29 mouse cellular contexts compared by ENCODE assay signal in the genomic region with DNA sequence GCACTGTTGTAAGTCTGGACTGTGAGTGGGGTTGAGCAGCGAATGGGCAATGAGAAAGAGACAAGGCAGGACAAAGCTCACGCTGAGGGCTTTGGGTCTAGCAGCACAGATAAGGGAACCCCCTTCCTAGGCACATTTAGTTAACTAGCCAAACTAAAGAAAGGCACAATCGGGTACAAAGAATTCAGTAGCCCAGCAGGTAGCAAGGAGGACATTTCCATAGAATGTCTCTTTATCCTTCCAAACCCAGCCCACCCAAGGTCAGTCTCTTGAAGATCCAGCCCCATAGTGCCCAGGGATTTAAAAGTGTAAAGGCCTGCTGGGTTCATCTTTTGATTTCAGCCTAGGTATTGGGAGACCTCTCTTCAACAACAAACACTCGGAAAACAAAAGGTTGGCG. TPM values are rescaled to one million over a fixed set of nuclear protein-coding genes. Genes with fewer than 3 reads are reported as not detected.
"Had no signal": no experiment of that assay in that cellular context is flagged by ENCODE, and none has a peak within 500 bp of the region (broad histone marks: within the 10 kb centered on the region; RNA-seq: fewer than 3 reads in every experiment).

No protein-coding gene starts in this region.

- H3K4me1 ChIP-seq: hindbrain, embryonic 12.5 days; limb, embryonic 12.5 days had no signal

- H3K27me3 ChIP-seq: limb, embryonic 12.5 days had no signal

- H3K27ac ChIP-seq: gastrocnemius, adult 2 months; heart, adult 2 months; heart, embryonic 13.5 days; heart, embryonic 15.5 days; hindbrain, embryonic 10.5 days; hindbrain, embryonic 12.5 days; hindbrain, embryonic 14.5 days; intestine, embryonic 15.5 days; layer of hippocampus, adult 2 months; left cerebral cortex, adult 2 months; limb, embryonic 10.5 days; limb, embryonic 12.5 days; liver, embryonic 13.5 days; liver, embryonic 15.5 days had no signal

- H3K9ac ChIP-seq: heart, embryonic 13.5 days; heart, embryonic 15.5 days; hindbrain, embryonic 12.5 days; hindbrain, embryonic 14.5 days; intestine, embryonic 15.5 days; limb, embryonic 12.5 days; liver, embryonic 13.5 days; liver, embryonic 15.5 days had no signal

- DNase-seq: gastrocnemius, postnatal 36 days; heart, adult 11 months; heart, adult 2 months; heart, postnatal 4 days; kidney, adult 18-20 months; kidney, adult 8-10 months; kidney, postnatal 10 days; kidney, postnatal 25 days; kidney, postnatal 4 days; liver; liver, embryonic 13.5 days had no signal

- H3K4me3 ChIP-seq: gastrocnemius, adult 2 months; heart, adult 2 months; heart, embryonic 13.5 days; heart, embryonic 15.5 days; hindbrain, embryonic 10.5 days; hindbrain, embryonic 12.5 days; intestine, embryonic 15.5 days; layer of hippocampus, adult 2 months; left cerebral cortex, adult 2 months; limb, embryonic 10.5 days; limb, embryonic 12.5 days; liver, embryonic 13.5 days; liver, embryonic 15.5 days had no signal

- H3K9me3 ChIP-seq: heart, embryonic 13.5 days; heart, embryonic 15.5 days; hindbrain, embryonic 10.5 days; hindbrain, embryonic 12.5 days; intestine, embryonic 15.5 days; limb, embryonic 10.5 days; limb, embryonic 12.5 days; liver, embryonic 13.5 days; liver, embryonic 15.5 days had no signal

- H3K36me3 ChIP-seq: heart, embryonic 13.5 days; heart, embryonic 15.5 days; hindbrain, embryonic 10.5 days; hindbrain, embryonic 12.5 days; intestine, embryonic 15.5 days; limb, embryonic 10.5 days; limb, embryonic 12.5 days; liver, embryonic 13.5 days; liver, embryonic 15.5 days had no signal

RNA-seq across cellular contexts. Expression of a gene that starts 18.5 kb away (rescaled TPM):
- polyA plus RNA-seq: heart, embryonic 11.5 days; heart, embryonic 13.5 days; heart, embryonic 15.5 days; heart, postnatal 0 days; hindbrain, embryonic 10.5 days; inflammation-experienced regulatory T-cells, adult 6 months; kidney, embryonic 14.5 days; kidney, embryonic 16.5 days; limb, embryonic 10.5 days; limb, embryonic 12.5 days; liver, embryonic 11.5 days; liver, embryonic 13.5 days; liver, embryonic 15.5 days had no signal

RNA-seq across cellular contexts. Expression of a gene that starts 53.4 kb away (rescaled TPM):
- total RNA-seq: layer of hippocampus, adult 2 months had no signal
